Mouse (Mus musculus) heart, postnatal 0 days (tissue): Measurements from ENCODE around the gene Ppp3cb.

Experiments used
- CTCF ChIP-seq: IDR thresholded peaks from 2 replicates; pipeline ENCODE4 v1.5.1; 2016; ENCODE audit warnings: antibody characterized with exemption, control low read depth, low read depth
- EP300 ChIP-seq: IDR thresholded peaks from 2 replicates; pipeline ENCODE4 v1.6.1; 2016; ENCODE audit warnings: antibody characterized with exemption, low read depth

DNA sequence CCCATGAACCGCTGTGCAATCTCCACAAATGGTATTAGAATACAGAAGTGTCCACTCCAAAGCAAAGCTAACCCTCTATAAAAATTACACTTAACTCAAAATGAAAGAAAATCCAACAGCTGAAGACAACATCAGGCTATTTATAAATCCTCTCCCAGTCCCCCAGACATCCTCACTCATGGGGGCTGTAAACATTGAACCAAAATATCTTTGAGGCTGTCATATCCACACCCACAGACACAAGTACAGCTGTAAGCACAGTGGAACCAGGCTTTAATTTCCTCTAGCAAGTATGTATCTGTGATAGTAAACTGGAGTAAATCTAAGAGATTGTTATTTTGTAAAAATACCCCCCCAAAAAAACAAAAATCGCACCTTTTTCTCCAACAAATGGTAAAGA, 26.2 kb downstream of the Ppp3cb start:
- TF ChIP-seq CTCF (no peak), EP300 (no peak)
